Mouse (Mus musculus) intestine, postnatal 0 days (tissue): ENCODE measurements around the gene Txndc16. TPM values are rescaled to one million over a fixed set of nuclear protein-coding genes. Genes with fewer than 3 reads are reported as not detected.

ENCODE experiments used
- ATAC-seq: fragments of 200-750 bp; cut with Nextera tagmentation; 2 replicates; pipeline ENCODE4 v1.8.0; 2017; ENCODE audit warnings: mild to moderate bottlenecking, moderate TSS enrichment, moderate library complexity
- H3K27ac ChIP-seq: fragments of 300-500 bp; sonication (generic); 2 replicates; pipeline ENCODE4 v1.5.1; 2014; ENCODE audit warnings: mild to moderate bottlenecking, low read depth, low read length, moderate library complexity
- H3K27me3 ChIP-seq: fragments of 300-500 bp; sonication (generic); replicated peaks from 2 replicates; pipeline ENCODE4 v1.6.1; 2014; ENCODE audit warnings: low read length, mixed read lengths; ENCODE audit not compliant: control insufficient read depth, insufficient read depth
- H3K36me3 ChIP-seq: fragments of 300-500 bp; sonication (generic); 2 replicates; pipeline ENCODE4 v1.6.1; 2014; ENCODE audit warnings: mild to moderate bottlenecking, moderate library complexity; ENCODE audit not compliant: control insufficient read depth, insufficient read depth
- H3K4me1 ChIP-seq: fragments of 300-500 bp; sonication (generic); replicated peaks from 2 replicates; pipeline ENCODE4 v1.6.1; 2014; ENCODE audit warnings: antibody characterized with exemption, low read length, mixed read lengths; ENCODE audit not compliant: control insufficient read depth, insufficient read depth
- H3K4me2 ChIP-seq: fragments of 300-500 bp; sonication (generic); replicated peaks from 2 replicates; pipeline ENCODE4 v1.6.1; 2014; ENCODE audit warnings: low read depth, mild to moderate bottlenecking, moderate library complexity
- H3K4me3 ChIP-seq: fragments of 300-500 bp; sonication (generic); 2 replicates; pipeline ENCODE4 v1.5.1; 2014; ENCODE audit warnings: low read depth, low read length
- H3K9ac ChIP-seq: fragments of 300-500 bp; sonication (generic); 2 replicates; pipeline ENCODE4 v1.6.1; 2014; ENCODE audit warnings: mild to moderate bottlenecking, low read depth, low read length
- H3K9me3 ChIP-seq: fragments of 300-500 bp; sonication (generic); 2 replicates; pipeline ENCODE4 v1.6.1; 2016; ENCODE audit warnings: mixed run types; ENCODE audit not compliant: control insufficient read depth
- CTCF ChIP-seq: sonication (generic); IDR thresholded peaks from 2 replicates; pipeline ENCODE4 v1.5.1; 2016; ENCODE audit warnings: low read depth, mild to moderate bottlenecking, control low read depth, antibody characterized with exemption, moderate library complexity
- whole genome bisulfite sequencing: fragments of 180-500 bp; shearing (Covaris S2); extraction: QIAGEN DNeasy Blood & Tissue Kit; methylation state at CpG from one replicate; pipeline ENCODE4 v1.1.7; 2014; 5-methylcytosine and 5-hydroxymethylcytosine counted together
- polyA plus RNA-seq: library from polyadenylated mRNA; unstranded; fragments of >200 nt; fragmentation: Nextera tagmentation; extraction: Ambion mirVana; gene quantifications from 2 replicates; pipeline ENCODE4 v1.2.1, GENCODE M21; 2015

Gene Txndc16
- polyA plus RNA-seq, 1 experiment from 2014 or later = 4.2 TPM

DNA sequence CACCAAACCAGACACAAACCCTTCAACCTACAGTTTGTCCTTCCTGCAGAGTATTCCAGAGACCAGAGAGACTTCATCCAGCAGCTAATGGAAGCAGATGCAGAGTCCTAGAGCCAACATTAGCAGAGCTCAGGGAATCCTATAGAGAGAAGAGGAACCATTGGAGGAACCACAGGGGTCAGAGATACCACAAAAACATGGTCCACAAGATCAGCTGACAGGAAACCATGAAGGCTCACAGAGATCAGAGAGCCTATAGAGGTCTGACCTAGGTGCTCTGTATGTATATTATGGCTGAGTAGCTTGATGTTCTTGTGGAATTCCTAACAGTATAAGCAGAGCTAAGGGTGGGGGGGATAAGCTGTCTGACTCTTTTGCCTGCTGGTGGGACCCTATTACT is 19.5 kb downstream of the Txndc16 start:
- no peak overlapping the region for H3K9ac ChIP-seq
- no peaks in the 10 kb centered on the region for H3K27me3 ChIP-seq
- H3K4me3 ChIP-seq = no peak overlapping the region
- H3K27ac ChIP-seq = no peak overlapping the region
- TF ChIP-seq CTCF = no peak
- H3K9me3 ChIP-seq = no peaks in the 10 kb centered on the region
- H3K4me2 ChIP-seq = no peak overlapping the region
- no peaks in the 10 kb centered on the region for H3K4me1 ChIP-seq
- peaks cover 5% of the 10 kb centered on the region for H3K36me3 ChIP-seq
- ATAC-seq = no peak

DNA sequence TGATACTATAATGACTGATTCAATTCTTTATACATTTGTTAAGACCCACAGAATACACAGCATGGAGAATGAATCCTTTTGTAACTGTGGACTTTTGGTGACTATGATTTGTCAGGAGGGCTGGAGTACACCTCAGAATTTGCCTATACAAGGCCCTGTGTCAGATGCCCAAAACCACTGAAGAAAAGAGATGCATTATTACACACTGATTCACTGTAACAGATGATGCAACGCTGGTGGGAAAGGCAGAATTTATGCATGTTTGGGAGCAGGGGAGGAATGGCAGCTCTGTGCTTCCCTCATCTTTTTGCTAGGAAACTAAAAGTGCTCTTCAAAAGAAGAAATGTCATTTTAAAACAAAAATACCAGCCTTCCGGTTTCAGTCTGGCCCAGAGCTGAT is 29.1 kb downstream of the Txndc16 start:
- H3K36me3 ChIP-seq = no peaks in the 10 kb centered on the region
- H3K27ac ChIP-seq = no peak overlapping the region
- no peak for TF ChIP-seq CTCF
- no peak overlapping the region for H3K4me2 ChIP-seq
- WGBS = 79% methylated on average over 2 of the region's 2 CpGs
- H3K9ac ChIP-seq = no peak overlapping the region
- no peaks in the 10 kb centered on the region for H3K4me1 ChIP-seq
- no peaks in the 10 kb centered on the region for H3K9me3 ChIP-seq
- H3K27me3 ChIP-seq = no peaks in the 10 kb centered on the region
- no peak for ATAC-seq
- H3K4me3 ChIP-seq = no peak overlapping the region

GRCm38 (mm10) chr14:45181611-45182010 is 38.5 kb downstream of the Txndc16 start:
- Histone ChIP-seq H3K4me3 (no peak overlapping the region), H3K27ac (no peak overlapping the region), H3K27me3 (no peaks in the 10 kb centered on the region), H3K4me1 (no peaks in the 10 kb centered on the region), H3K9me3 (no peaks in the 10 kb centered on the region), H3K4me2 (no peak overlapping the region), H3K36me3 (no peaks in the 10 kb centered on the region), H3K9ac (no peak overlapping the region)
- no peak for TF ChIP-seq CTCF
- WGBS = 73% methylated on average over 4 of the region's 4 CpGs
- ATAC-seq = no peak

DNA sequence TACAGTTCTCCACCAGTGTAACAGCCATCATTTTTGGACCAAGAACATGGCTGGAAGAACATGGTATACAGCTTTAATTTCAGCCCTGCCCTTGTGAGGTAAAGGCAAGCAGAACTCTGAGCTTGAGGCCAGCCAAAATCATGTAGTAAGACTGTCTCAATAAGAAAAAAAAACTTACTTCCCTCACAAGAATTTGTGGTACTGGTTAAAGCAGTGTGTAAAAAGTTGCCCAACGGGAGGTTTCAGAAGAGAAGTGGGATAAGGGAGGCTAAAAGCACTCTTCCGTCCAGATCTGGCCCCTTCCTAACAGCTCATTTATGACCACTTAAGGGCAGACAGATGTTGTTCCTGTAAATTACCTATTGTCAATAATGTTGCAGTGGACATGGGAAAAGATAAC is 40.5 kb downstream of the Txndc16 start:
- WGBS = 45% methylated on average over 2 of the region's 2 CpGs
- Histone ChIP-seq H3K4me2 (no peak overlapping the region), H3K9me3 (no peaks in the 10 kb centered on the region), H3K27ac (no peak overlapping the region), H3K36me3 (no peaks in the 10 kb centered on the region), H3K4me3 (no peak overlapping the region), H3K4me1 (no peaks in the 10 kb centered on the region), H3K9ac (no peak overlapping the region), H3K27me3 (no peaks in the 10 kb centered on the region)
- 0 out of 2 replicates have a peak, but pooled peaks have one; percentile 3 for ATAC-seq
- TF ChIP-seq CTCF = no peak

DNA sequence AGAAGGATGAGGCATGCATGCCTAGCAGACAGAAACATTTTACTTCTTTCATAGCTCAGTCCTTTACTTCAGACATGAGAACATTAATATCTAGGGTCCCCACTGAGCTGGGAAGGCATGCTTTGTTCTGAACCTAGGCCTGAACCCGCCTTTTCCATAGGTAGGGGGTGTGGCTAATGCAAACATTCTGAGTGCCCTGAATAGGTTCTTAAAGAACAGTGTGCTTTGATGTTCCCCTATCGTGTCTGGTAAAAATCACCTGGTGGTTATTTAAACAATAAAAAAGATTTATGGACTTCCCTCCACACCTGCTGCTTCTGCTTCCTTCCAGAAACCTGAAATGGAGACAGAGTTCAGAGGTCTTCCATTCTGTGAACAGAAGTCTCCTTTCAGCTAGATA is 40.9 kb downstream of the Txndc16 start:
- H3K4me3 ChIP-seq = no peak overlapping the region
- no peaks in the 10 kb centered on the region for H3K27me3 ChIP-seq
- no peak overlapping the region for H3K27ac ChIP-seq
- no peaks in the 10 kb centered on the region for H3K4me1 ChIP-seq
- peak; percentile 85 for ATAC-seq
- no peaks in the 10 kb centered on the region for H3K36me3 ChIP-seq
- no peak overlapping the region for H3K4me2 ChIP-seq
- no peak for TF ChIP-seq CTCF
- no peak overlapping the region for H3K9ac ChIP-seq
- WGBS = 14% methylated on average over 2 of the region's 2 CpGs
- H3K9me3 ChIP-seq = no peaks in the 10 kb centered on the region

DNA sequence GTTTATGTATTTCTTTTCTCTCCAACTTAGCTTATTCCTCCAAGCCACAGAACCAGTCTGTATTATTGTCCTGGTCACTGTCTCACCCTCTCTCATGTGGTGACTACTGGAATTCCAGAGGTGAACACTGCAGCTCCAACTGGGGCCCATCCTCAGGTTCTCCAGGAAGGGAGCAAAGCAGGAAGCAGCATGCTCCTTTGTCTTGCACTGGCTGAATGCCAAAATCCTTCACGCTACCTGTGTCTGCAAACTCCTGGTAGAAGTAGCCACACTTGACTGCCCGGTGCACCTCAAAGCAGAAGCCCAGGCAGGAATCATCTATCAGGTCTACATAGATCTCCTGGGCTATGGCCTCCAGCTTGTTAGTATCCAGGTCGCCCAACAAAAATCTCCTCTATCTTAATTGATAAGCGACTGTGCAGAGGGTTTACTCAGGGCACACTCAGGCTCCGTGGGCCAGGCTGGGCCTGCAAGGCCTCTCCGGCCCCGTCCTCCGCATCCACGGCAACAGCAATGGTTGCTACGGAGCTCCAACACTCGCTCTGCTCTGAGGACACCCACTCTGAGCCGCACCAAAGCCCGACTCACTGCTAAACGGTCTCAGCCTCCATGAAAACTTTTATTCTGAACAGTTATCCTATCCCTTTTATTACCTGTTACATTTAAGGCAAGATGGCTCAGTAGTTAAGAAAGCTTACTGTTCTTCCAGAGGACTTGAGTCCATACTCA is 45.0 kb downstream of the Txndc16 start:
- ATAC-seq = peak; percentile 59
- TF ChIP-seq CTCF = no peak
- WGBS = 54% methylated on average over 14 of the region's 14 CpGs

More for the DNA sequence above, 45.0 kb downstream of the Txndc16 start:
- Histone ChIP-seq H3K4me2 (no peak overlapping the region), H3K4me3 (no peak overlapping the region), H3K9ac (no peak overlapping the region), H3K27ac (no peak overlapping the region), H3K4me1 (no peaks in the 10 kb centered on the region), H3K36me3 (no peaks in the 10 kb centered on the region), H3K27me3 (no peaks in the 10 kb centered on the region), H3K9me3 (no peaks in the 10 kb centered on the region)
